Mouse (Mus musculus) cerebellum, adult 8-10 months (tissue): ENCODE measurements around the gene Hist1h2bb.
A peak's percentile ranks its signal among the peaks of the same experiment; 100 is the strongest.
"Not testable (repeated sequence)": the region's sequence is repeated elsewhere in the genome, so short reads cannot be mapped to it uniquely, and the experiment has no call there.

Experiments used
- DNase-seq: peaks from one replicate; pipeline ENCODE4 v3.0.0; 2022

The Hist1h2bb gene

GRCm38 (mm10) chr13:23746201-23747080 is at the start of gene Hist1h2bb:
TSS of gene Hist1h2bb (plus strand) at chr13:23746734.
- peak; percentile 73 for DNase-seq

GRCm38 (mm10) chr13:23697491-23698299 is 48.8 kb upstream of the Hist1h2bb start:
- DNase-seq: no peak

- DNase-seq: peak; percentile 99
These were observed 48.2 kb upstream of the Hist1h2bb start, which contains the start of gene Hist1h4c for GRCm38 (mm10) chr13:23698300-23698693. TSS of gene Hist1h4c (minus strand) at chr13:23698454.

GRCm38 (mm10) chr13:23698996-23699395 is 47.5 kb upstream of the Hist1h2bb start:
- no peak for DNase-seq

- no peak for DNase-seq
These were observed 46.8 kb upstream of the Hist1h2bb start for GRCm38 (mm10) chr13:23699767-23700166.

GRCm38 (mm10) chr13:23700786-23701520 is 45.6 kb upstream of the Hist1h2bb start:
- DNase-seq: peak; percentile 64

GRCm38 (mm10) chr13:23702220-23702619 is 44.3 kb upstream of the Hist1h2bb start:
- DNase-seq: no peak

GRCm38 (mm10) chr13:23702801-23703200 is 43.7 kb upstream of the Hist1h2bb start:
- DNase-seq: not testable (repeated sequence)

- no peak for DNase-seq
These were observed 40.7 kb upstream of the Hist1h2bb start for GRCm38 (mm10) chr13:23705751-23706356.

GRCm38 (mm10) chr13:23706771-23707170 is 39.8 kb upstream of the Hist1h2bb start:
- DNase-seq: no peak

- DNase-seq: no peak
These were observed 38.5 kb upstream of the Hist1h2bb start for GRCm38 (mm10) chr13:23708041-23708440.

GRCm38 (mm10) chr13:23708654-23709053 is 37.9 kb upstream of the Hist1h2bb start:
- DNase-seq: no peak

- no peak for DNase-seq
These were observed 36.7 kb upstream of the Hist1h2bb start for GRCm38 (mm10) chr13:23709714-23710373.

- DNase-seq: no peak
These were observed 36.0 kb upstream of the Hist1h2bb start, which contains the start of gene Hfe for GRCm38 (mm10) chr13:23710374-23711089. TSS of gene Hfe (minus strand) at chr13:23710854.

- no peak for DNase-seq
These were observed 30.1 kb upstream of the Hist1h2bb start for GRCm38 (mm10) chr13:23716261-23717042.

GRCm38 (mm10) chr13:23717176-23717575 is 29.4 kb upstream of the Hist1h2bb start:
- DNase-seq: no peak

GRCm38 (mm10) chr13:23717593-23718245 is 28.8 kb upstream of the Hist1h2bb start:
- DNase-seq: not testable (repeated sequence)

- DNase-seq: no peak
These were observed 22.3 kb upstream of the Hist1h2bb start for GRCm38 (mm10) chr13:23724239-23724638.

GRCm38 (mm10) chr13:23725213-23725612 is 21.3 kb upstream of the Hist1h2bb start:
- DNase-seq: no peak
